Mouse (Mus musculus): ENCODE data around the gene Dph6. TPM values are rescaled to one million over a fixed set of nuclear protein-coding genes. Genes with fewer than 3 reads are reported as not detected.

Dph6 gene
- polyA plus RNA-seq, 1 experiment from 2014 or later = 23.0 TPM

DNA sequence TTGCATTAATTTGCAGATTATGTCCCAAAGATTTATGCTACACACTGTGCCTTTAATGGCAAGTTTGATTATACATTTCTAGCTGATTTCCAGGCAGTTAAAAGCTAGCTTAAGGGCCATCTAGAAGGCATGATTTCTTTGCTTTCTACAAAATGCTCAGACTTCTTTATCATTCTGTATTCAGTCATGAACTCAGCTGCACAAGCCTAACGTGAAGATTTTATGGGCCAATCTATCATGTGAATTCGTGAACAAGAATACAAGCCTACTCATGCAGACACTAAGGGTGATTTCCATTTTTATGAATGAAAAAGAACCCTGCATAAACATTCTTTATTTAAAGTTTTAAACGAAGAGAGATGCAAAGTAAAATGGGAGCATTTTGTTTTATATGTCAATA, 162.4 kb downstream of the Dph6 start:
- Histone ChIP-seq H3K4me1 (ENCODE audit: control insufficient read depth, insufficient read depth, low read length) (peaks cover 4% of the 10 kb centered on the region; the same call in 1 of the 2 replicates), H3K4me2 (ENCODE audit: low read depth, low read length) (no peak overlapping the region), H3K27me3 (ENCODE audit: control insufficient read depth, insufficient read depth, low read length) (no peaks in the 10 kb centered on the region), H3K27ac (ENCODE audit: low read length) (no peak overlapping the region), H3K9ac (ENCODE audit: low read length) (no peak overlapping the region), H3K4me3 (replicated peaks; ENCODE audit: low read length) (no peak overlapping the region), H3K9me3 (replicated peaks; ENCODE audit: control insufficient read depth, low read length) (no peaks in the 10 kb centered on the region), H3K36me3 (ENCODE audit: control insufficient read depth, insufficient read depth, low read length) (no peaks in the 10 kb centered on the region)
- no peak for ATAC-seq (ENCODE audit: insufficient read depth, low FRiP score)
- 26% methylated on average over 3 of the region's 3 CpGs for WGBS

DNA sequence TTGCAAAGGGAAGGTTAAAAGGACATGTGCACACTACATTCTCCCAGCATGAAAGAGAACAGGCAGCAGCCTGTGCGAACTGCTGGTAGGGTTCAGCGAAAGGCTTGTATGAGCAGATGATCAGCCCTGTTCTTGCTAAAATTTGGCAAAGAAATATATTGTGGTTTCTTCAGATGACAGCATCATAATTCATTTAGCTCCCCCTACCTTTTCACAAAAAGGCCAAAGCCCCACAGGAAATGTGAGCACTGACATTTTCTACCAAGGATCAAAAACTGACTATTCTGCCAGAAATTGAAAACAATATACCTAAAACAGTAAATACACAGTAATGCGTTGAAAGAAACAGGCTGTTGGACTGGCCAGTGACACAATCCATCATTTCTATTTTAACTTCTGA, 162.9 kb downstream of the Dph6 start:
- Histone ChIP-seq H3K4me2 (ENCODE audit: low read depth, low read length) (no peak overlapping the region), H3K4me1 (ENCODE audit: control insufficient read depth, insufficient read depth, low read length) (peaks cover 4% of the 10 kb centered on the region; the same call in 1 of the 2 replicates), H3K36me3 (ENCODE audit: control insufficient read depth, insufficient read depth, low read length) (no peaks in the 10 kb centered on the region), H3K9me3 (replicated peaks; ENCODE audit: control insufficient read depth, low read length) (no peaks in the 10 kb centered on the region), H3K27ac (ENCODE audit: low read length) (no peak overlapping the region), H3K27me3 (ENCODE audit: control insufficient read depth, insufficient read depth, low read length) (no peaks in the 10 kb centered on the region), H3K9ac (ENCODE audit: low read length) (no peak overlapping the region), H3K4me3 (replicated peaks; ENCODE audit: low read length) (no peak overlapping the region)
- 25% methylated on average over 3 of the region's 3 CpGs for WGBS
- ATAC-seq (ENCODE audit: insufficient read depth, low FRiP score) = no peak

DNA sequence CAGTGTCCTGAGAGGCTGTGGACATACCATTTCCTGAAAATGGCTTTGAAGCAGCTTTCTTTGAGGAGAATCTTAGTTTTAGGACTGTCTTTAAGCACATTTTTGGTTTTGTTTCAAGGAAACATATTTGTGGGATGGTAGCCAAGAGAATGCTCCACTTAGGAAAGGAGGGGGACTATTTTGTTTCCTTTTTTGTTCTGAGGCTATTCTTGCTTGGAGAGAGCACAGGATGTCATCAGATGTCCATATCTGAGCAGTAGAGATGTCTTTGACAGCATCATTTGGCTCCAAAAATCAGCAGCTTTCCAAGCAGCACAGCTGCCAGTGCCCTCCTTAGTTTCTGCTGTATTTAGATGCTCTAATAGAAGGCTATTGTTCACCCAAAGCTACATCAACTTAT, 167.8 kb downstream of the Dph6 start:
- H3K9me3 ChIP-seq (replicated peaks; ENCODE audit: control insufficient read depth, low read length) = no peaks in the 10 kb centered on the region
- no peak overlapping the region for H3K4me2 ChIP-seq (ENCODE audit: low read depth, low read length)
- no peak overlapping the region for H3K9ac ChIP-seq (ENCODE audit: low read length)
- H3K4me3 ChIP-seq (replicated peaks; ENCODE audit: low read length) = no peak overlapping the region
- peaks cover 3% of the 10 kb centered on the region; the same call in 1 of the 2 replicates for H3K4me1 ChIP-seq (ENCODE audit: control insufficient read depth, insufficient read depth, low read length)
- H3K27ac ChIP-seq (ENCODE audit: low read length) = no peak overlapping the region
- H3K36me3 ChIP-seq (ENCODE audit: control insufficient read depth, insufficient read depth, low read length) = no peaks in the 10 kb centered on the region
- ATAC-seq (ENCODE audit: insufficient read depth, low FRiP score) = no peak
- no peaks in the 10 kb centered on the region for H3K27me3 ChIP-seq (ENCODE audit: control insufficient read depth, insufficient read depth, low read length)

Data from stomach, embryonic 16.5 days (tissue).